Mouse (Mus musculus) MN1 (cell line): ENCODE data around the gene Gpr35.
"Not testable (repeated sequence)": the region's sequence is repeated elsewhere in the genome, so short reads cannot be mapped to it uniquely, and the experiment has no call there.

Experiments used
- DNase-seq: peaks from one replicate; pipeline ENCODE4 v3.0.0-alpha.2; 2016; ENCODE audit warnings: low spot score

The Gpr35 gene

GRCm38 (mm10) chr1:92933611-92934010, 17.1 kb upstream of the Gpr35 start:
- DNase-seq: no peak

- DNase-seq: peak; percentile 97
These were observed 16.4 kb upstream of the Gpr35 start, which contains the start of gene Capn10 for GRCm38 (mm10) chr1:92934182-92934827. TSS of gene Capn10 (plus strand) at chr1:92934376.

GRCm38 (mm10) chr1:92935054-92935962, 15.4 kb upstream of the Gpr35 start:
- peak; percentile 61 for DNase-seq

- peak; percentile 16 for DNase-seq
These were observed 14.7 kb upstream of the Gpr35 start for GRCm38 (mm10) chr1:92935977-92936376.

- DNase-seq: no peak
These were observed 14.2 kb upstream of the Gpr35 start for GRCm38 (mm10) chr1:92936467-92936866.

GRCm38 (mm10) chr1:92937797-92938196, 12.9 kb upstream of the Gpr35 start:
- no peak for DNase-seq

GRCm38 (mm10) chr1:92939746-92940145, 10.9 kb upstream of the Gpr35 start:
- no peak for DNase-seq

- no peak for DNase-seq
These were observed 7.3 kb upstream of the Gpr35 start for GRCm38 (mm10) chr1:92943219-92943989.

- DNase-seq: no peak
These were observed 2.7 kb upstream of the Gpr35 start for GRCm38 (mm10) chr1:92947966-92948365.

GRCm38 (mm10) chr1:92949426-92949825, 1.2 kb upstream of the Gpr35 start:
- DNase-seq: peak; percentile 32

- DNase-seq: no peak
These were observed 3.0 kb downstream of the Gpr35 start for GRCm38 (mm10) chr1:92953641-92954040.

GRCm38 (mm10) chr1:92956571-92957335, 6.1 kb downstream of the Gpr35 start:
- DNase-seq: not testable (repeated sequence)

GRCm38 (mm10) chr1:92958999-92959398, 8.3 kb downstream of the Gpr35 start:
- DNase-seq: no peak

GRCm38 (mm10) chr1:92970791-92971190, 20.1 kb downstream of the Gpr35 start:
- DNase-seq: not testable (repeated sequence)

GRCm38 (mm10) chr1:92971879-92972795, 21.5 kb downstream of the Gpr35 start:
- no peak for DNase-seq

- peak; percentile 71 for DNase-seq
These were observed 22.2 kb downstream of the Gpr35 start for GRCm38 (mm10) chr1:92972854-92973253.

GRCm38 (mm10) chr1:92976141-92976566, 25.5 kb downstream of the Gpr35 start:
- peak; percentile 65 for DNase-seq

GRCm38 (mm10) chr1:92978645-92979044, 28.0 kb downstream of the Gpr35 start:
- no peak for DNase-seq

GRCm38 (mm10) chr1:92979073-92979602, 28.5 kb downstream of the Gpr35 start:
- DNase-seq: no peak
